Mouse (Mus musculus) adrenal gland, postnatal 10 days (tissue): ENCODE results near the gene Dapk2. TPM values are rescaled to one million over a fixed set of nuclear protein-coding genes. Genes with fewer than 3 reads are reported as not detected.

Experiments used
- DNase-seq: peaks from one replicate; pipeline ENCODE4 v3.0.0; 2021; ENCODE audit warnings: mixed read lengths
- total RNA-seq, 2 experiments: library from RNA; stranded (reverse); gene quantifications; 2 replicates each; pipeline ENCODE4 v1.2.3; 2021

Dapk2 gene
- total RNA-seq, 2 experiments from 2014 or later = 8.3 to 12.4 TPM

- no peak for DNase-seq
These were observed 73.9 kb downstream of the Dapk2 start for GRCm38 (mm10) chr9:66231820-66232479.

GRCm38 (mm10) chr9:66236615-66237014 lies 78.6 kb downstream of the Dapk2 start:
- no peak for DNase-seq

- DNase-seq = no peak
These were observed 79.7 kb downstream of the Dapk2 start for GRCm38 (mm10) chr9:66237742-66238141.

- DNase-seq = no peak
These were observed 81.2 kb downstream of the Dapk2 start for GRCm38 (mm10) chr9:66239173-66239572.

GRCm38 (mm10) chr9:66239691-66240090 lies 81.7 kb downstream of the Dapk2 start:
- no peak for DNase-seq

- no peak for DNase-seq
These were observed 82.5 kb downstream of the Dapk2 start for GRCm38 (mm10) chr9:66240493-66240892.

- peak; percentile 25 for DNase-seq
These were observed 83.0 kb downstream of the Dapk2 start for GRCm38 (mm10) chr9:66240991-66241390.

- DNase-seq = no peak
These were observed 83.7 kb downstream of the Dapk2 start for GRCm38 (mm10) chr9:66241722-66242121.

- DNase-seq = peak; percentile 13
These were observed 85.2 kb downstream of the Dapk2 start for GRCm38 (mm10) chr9:66243240-66243639.

- no peak for DNase-seq
These were observed 86.1 kb downstream of the Dapk2 start for GRCm38 (mm10) chr9:66244079-66244478.

GRCm38 (mm10) chr9:66245707-66246106 lies 87.7 kb downstream of the Dapk2 start:
- peak; percentile 14 for DNase-seq

GRCm38 (mm10) chr9:66249281-66249680 lies 91.3 kb downstream of the Dapk2 start:
- DNase-seq = no peak

- no peak for DNase-seq
These were observed 93.2 kb downstream of the Dapk2 start for GRCm38 (mm10) chr9:66251159-66251691.

GRCm38 (mm10) chr9:66261741-66262140 lies 103.7 kb downstream of the Dapk2 start:
- no peak for DNase-seq

GRCm38 (mm10) chr9:66263701-66264100 lies 105.7 kb downstream of the Dapk2 start:
- DNase-seq = no peak

GRCm38 (mm10) chr9:66265645-66266044 lies 107.6 kb downstream of the Dapk2 start:
- DNase-seq = no peak

GRCm38 (mm10) chr9:66266237-66267170 lies 108.5 kb downstream of the Dapk2 start:
- no peak for DNase-seq

- no peak for DNase-seq
These were observed 110.8 kb downstream of the Dapk2 start for GRCm38 (mm10) chr9:66268804-66269203.

- DNase-seq = no peak
These were observed 112.0 kb downstream of the Dapk2 start for GRCm38 (mm10) chr9:66270038-66270437.

GRCm38 (mm10) chr9:66271726-66272125 lies 113.7 kb downstream of the Dapk2 start:
- no peak for DNase-seq

- no peak for DNase-seq
These were observed 115.6 kb downstream of the Dapk2 start for GRCm38 (mm10) chr9:66273632-66274031.

- no peak for DNase-seq
These were observed 116.6 kb downstream of the Dapk2 start for GRCm38 (mm10) chr9:66274657-66275056.
